Mouse (Mus musculus) heart, embryonic 16.5 days (tissue): ENCODE measurements at regions not wholly inside any gene's neighbourhood (a gene's known extent, or its start where the extent isn't known, plus 50 kb on each side); places are given as distances from the start of the nearest gene placed in this dataset.

Experiments used
- ATAC-seq: fragments of 200-750 bp; cut with Nextera tagmentation; replicated peaks from 2 replicates; pipeline ENCODE4 v1.8.0; 2017; ENCODE audit warnings: moderate number of reproducible peaks; ENCODE audit not compliant: insufficient read depth, low FRiP score; ENCODE audit errors: extremely low read depth
- H3K27ac ChIP-seq: fragments of 300-500 bp; sonication (generic); 2 replicates; pipeline ENCODE4 v1.5.1; 2014; ENCODE audit warnings: mild to moderate bottlenecking, low read length, control low read depth, moderate library complexity
- H3K27me3 ChIP-seq: fragments of 300-500 bp; sonication (generic); 2 replicates; pipeline ENCODE4 v1.6.1; 2014; ENCODE audit warnings: low read length, mixed read lengths; ENCODE audit not compliant: control insufficient read depth, insufficient read depth
- H3K36me3 ChIP-seq: fragments of 300-500 bp; sonication (generic); 2 replicates; pipeline ENCODE4 v1.6.1; 2014; ENCODE audit not compliant: control insufficient read depth, insufficient read depth
- H3K4me1 ChIP-seq: fragments of 300-500 bp; sonication (generic); 2 replicates; pipeline ENCODE4 v1.6.1; 2014; ENCODE audit warnings: low read length, mixed read lengths; ENCODE audit not compliant: control insufficient read depth, insufficient read depth
- H3K4me2 ChIP-seq: fragments of 300-500 bp; sonication (generic); 2 replicates; pipeline ENCODE4 v1.6.1; 2014; ENCODE audit warnings: low read depth, mild to moderate bottlenecking, control low read depth, low read length
- H3K4me3 ChIP-seq: fragments of 300-500 bp; sonication (generic); 2 replicates; pipeline ENCODE4 v1.5.1; 2014; ENCODE audit warnings: mild to moderate bottlenecking, control low read depth, low read length
- H3K9ac ChIP-seq: fragments of 300-500 bp; sonication (generic); 2 replicates; pipeline ENCODE4 v1.6.1; 2014; ENCODE audit warnings: low read length, control low read depth
- H3K9me3 ChIP-seq: fragments of 300-500 bp; sonication (generic); replicated peaks from 2 replicates; pipeline ENCODE4 v1.6.1; 2016; ENCODE audit warnings: low read length; ENCODE audit not compliant: control insufficient read depth
- WGBS: fragments of 180-500 bp; shearing (Covaris S2); extraction: QIAGEN DNeasy Blood & Tissue Kit; methylation state at CpG from one replicate; pipeline ENCODE4 v1.1.7; 2014; 5-methylcytosine and 5-hydroxymethylcytosine counted together

DNA sequence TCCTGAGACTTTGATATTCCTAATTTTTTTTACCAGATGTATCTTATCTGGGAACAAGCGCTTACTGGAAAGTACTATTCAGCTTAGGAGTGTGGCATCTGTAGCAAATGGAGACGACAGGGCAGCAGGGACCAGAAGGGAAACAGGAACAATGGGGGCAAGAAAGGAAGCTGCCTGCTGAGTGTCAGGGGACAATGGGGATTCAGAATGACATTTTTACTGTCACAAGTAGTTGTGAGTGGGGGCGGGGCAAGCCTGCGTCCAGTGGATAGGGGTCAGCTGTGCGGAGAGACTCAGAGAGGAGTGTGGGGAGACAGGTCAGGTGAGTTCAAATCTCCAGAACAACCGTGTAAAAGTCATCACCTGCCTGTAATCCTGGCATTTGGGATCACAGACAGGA lies 52.3 kb upstream of the Tbl1xr1 start:
- ATAC-seq: 0 out of 2 replicates have a peak, but pooled peaks have one; percentile 32
- Histone ChIP-seq H3K9ac (no peak overlapping the region), H3K4me2 (no peak overlapping the region), H3K27ac (no peak overlapping the region), H3K4me1 (peaks cover 12% of the 10 kb centered on the region), H3K4me3 (no peak overlapping the region), H3K9me3 (no peaks in the 10 kb centered on the region), H3K27me3 (no peaks in the 10 kb centered on the region), H3K36me3 (no peaks in the 10 kb centered on the region)
- WGBS: 17% methylated on average over 6 of the region's 6 CpGs

DNA sequence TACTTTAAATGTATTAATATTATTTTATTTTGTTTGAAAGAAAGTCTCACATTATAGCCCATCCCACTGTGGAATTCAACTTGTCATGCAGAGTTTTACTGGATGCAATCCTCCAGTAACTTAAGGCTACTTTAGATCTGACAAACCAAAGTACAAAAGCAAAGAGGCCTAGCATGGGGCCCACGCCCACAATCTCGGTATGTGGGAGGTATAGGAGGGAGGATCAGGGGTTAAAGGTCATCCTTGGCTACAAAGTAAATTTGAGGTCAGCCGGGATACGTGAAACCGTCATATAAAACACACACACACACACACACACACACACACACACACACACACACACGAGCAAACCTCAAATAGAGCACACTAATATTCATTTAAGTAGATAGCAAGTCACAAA lies 51.3 kb upstream of the Tbl1xr1 start:
- no peaks in the 10 kb centered on the region for H3K27me3 ChIP-seq
- no peak for ATAC-seq
- no peaks in the 10 kb centered on the region for H3K36me3 ChIP-seq
- peaks cover 12% of the 10 kb centered on the region for H3K4me1 ChIP-seq
- no peaks in the 10 kb centered on the region for H3K9me3 ChIP-seq
- 82% methylated on average over 6 of the region's 6 CpGs for WGBS
- H3K27ac ChIP-seq: no peak overlapping the region
- no peak overlapping the region for H3K9ac ChIP-seq
- H3K4me3 ChIP-seq: no peak overlapping the region
- no peak overlapping the region for H3K4me2 ChIP-seq

DNA sequence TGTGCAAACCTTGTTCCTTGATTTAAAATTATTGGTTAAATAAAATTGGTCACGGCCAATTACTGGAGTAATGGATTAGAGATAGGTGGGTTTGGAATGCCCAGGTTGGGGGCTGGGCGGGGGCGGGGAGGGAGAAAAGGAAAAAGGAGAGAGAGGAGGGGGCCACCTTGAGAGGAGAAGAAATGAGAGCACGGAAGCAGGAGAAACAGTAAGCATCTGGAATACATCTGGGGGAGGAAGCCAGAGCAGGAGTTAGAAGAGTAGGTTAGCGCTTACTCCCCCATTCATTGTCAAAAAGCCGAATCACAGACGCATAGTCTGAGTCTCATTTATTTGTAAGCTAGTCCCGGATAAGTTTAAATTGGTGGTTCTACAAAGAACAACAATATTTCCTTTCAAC lies 50.8 kb upstream of the Tbl1xr1 start:
- Histone ChIP-seq H3K4me2 (no peak overlapping the region), H3K4me1 (peaks cover 12% of the 10 kb centered on the region), H3K27me3 (no peaks in the 10 kb centered on the region), H3K4me3 (no peak overlapping the region), H3K9ac (no peak overlapping the region), H3K27ac (no peak overlapping the region), H3K36me3 (no peaks in the 10 kb centered on the region), H3K9me3 (no peaks in the 10 kb centered on the region)
- WGBS: 68% methylated on average over 8 of the region's 8 CpGs
- no peak for ATAC-seq
